Mouse (Mus musculus): ENCODE data around the gene Sowaha. TPM values are rescaled to one million over a fixed set of nuclear protein-coding genes. Genes with fewer than 3 reads are reported as not detected.

Sowaha gene
- polyA plus RNA-seq, 1 experiment from 2014 or later, result 11.0 TPM

DNA sequence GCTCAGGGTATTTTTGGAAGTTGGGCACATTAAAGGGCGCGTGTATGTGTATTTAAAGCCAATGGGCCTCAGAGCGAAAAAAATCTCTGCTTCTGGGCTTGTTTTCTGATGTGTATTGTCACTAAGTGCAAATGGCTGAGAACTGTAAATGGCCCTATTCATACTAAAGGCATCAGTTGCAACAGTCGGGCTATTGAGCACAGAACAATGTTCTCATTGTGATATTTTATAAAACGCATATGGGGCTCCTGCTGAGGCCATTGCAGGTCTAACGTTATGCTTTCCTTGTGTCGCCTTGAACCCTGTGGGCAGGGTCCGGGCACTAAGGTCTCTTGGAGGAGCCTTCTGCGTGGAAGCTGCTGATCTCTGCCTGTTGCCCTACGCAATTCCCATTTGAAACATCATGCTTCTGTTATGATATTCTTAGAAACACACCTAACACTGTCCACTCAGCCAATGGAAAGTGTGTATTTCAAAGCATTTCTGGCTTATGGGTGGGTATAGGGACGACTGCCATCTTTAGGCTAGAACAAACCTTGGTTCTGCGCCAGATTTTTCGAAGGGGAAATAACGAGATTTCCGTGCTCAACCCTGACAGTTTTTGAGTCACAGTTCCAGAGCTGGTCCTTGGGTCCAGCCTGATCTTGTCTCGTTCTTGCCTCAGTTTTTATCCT lies 10.6 kb downstream of the Sowaha start:
- DNase-seq (no peak), ATAC-seq (ENCODE audit: low read depth) (no peak)
- Histone ChIP-seq H3K27me3 (peaks cover 93% of the 10 kb centered on the region), H3K27ac (no peak overlapping the region), H3K9ac (no peak overlapping the region), H3K36me3 (no peaks in the 10 kb centered on the region), H3K4me3 (replicated peaks) (no peak overlapping the region), H3K4me2 (no peak overlapping the region), H3K9me3 (replicated peaks) (no peaks in the 10 kb centered on the region), H3K4me1 (replicated peaks) (peaks cover 21% of the 10 kb centered on the region)
- WGBS (ENCODE audit: insufficient replicate concordance), result 42% methylated on average over 16 of the region's 16 CpGs

DNA sequence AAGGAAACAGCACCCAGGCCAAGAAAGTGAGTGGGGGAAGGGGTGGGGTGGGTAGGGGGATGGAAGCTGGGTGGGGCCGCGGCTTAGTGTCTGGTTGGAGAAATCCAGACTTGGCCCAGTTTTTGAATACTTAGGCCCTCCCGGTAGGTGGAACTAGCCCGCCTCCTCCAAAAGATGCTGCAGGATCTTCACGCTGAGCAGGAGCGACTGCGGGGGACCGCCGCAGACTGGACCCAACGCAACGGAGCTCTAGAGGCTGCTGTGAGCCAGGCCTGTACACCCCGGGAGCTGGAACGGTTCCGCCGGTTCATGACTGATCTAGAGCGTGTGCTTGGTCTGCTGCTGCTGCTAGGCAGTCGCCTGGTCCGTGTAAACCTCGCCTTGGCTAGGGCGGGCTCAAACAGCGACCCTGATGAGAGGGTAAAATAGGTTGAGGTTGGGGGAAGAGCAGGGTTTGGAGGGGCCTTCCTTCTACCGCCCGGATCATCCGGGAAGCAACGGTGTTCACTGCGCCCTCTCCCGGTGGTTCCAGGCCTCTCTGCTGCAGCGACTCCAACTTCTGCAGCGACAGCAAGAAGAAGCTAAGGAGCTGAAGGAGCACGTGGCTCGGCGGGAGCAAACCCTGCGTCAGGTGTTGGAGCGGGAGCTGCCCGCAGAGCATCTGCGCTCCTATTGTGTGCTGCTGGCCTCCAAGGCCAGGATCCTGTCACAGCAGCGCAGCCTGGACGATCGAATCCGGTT lies 13.7 kb downstream of the Sowaha start:
- WGBS (ENCODE audit: insufficient replicate concordance), result 13% methylated on average over 40 of the region's 40 CpGs
- DNase-seq (peak; percentile 55), ATAC-seq (ENCODE audit: low read depth) (no peak; the same call in 1 of the 2 replicates)
- Histone ChIP-seq H3K4me1 (replicated peaks) (peaks cover 47% of the 10 kb centered on the region), H3K27ac (no peak overlapping the region), H3K9ac (peak overlapping the region; percentile 33; the same call in 1 of the 2 replicates), H3K27me3 (peaks cover 95% of the 10 kb centered on the region), H3K4me3 (replicated peaks) (peak overlapping the region; percentile 31), H3K9me3 (replicated peaks) (no peaks in the 10 kb centered on the region), H3K36me3 (no peaks in the 10 kb centered on the region), H3K4me2 (peak overlapping the region; percentile 51)

DNA sequence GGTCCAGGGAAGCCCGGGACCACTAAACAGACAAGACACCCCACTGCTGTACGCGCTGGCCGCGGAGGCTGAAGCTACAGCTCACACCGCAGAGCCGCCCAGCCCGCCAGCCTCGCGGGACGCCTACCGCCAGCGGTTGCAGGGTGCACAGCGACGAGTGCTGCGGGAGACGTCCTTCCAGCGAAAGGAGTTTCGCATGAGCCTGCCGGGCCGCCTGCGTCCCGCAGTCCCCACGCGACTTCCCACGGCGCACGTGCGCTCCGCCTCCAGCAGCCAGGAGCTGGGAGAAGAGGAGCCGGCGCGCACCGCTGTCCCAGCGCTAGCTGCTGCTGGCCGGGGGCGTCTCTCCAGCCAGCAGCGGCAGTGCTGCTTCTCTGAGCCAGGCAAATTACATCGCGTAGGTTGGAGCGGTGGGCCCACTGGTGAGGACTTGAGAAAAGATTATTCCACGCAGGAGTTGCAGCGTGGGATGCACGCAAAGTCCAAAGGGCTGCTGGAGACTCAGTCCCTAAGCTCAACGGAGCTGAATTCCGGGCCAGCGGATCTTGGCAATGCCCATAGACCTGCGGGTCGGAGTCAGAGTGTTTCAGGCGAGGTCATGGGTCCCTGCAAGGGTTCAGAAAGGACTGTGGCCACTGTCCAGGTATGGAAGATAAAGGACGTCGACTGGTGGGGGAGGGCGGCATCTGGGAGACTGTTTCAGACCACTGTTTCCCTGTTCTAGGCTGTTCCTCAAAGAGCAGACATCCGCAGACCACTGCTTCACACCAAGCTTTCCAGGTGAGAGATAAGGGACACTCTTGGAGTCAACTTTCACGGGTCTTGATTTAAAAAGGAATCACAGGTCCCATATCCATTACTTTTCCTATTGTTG lies 16.3 kb downstream of the Sowaha start:
- Histone ChIP-seq H3K9me3 (replicated peaks) (no peaks in the 10 kb centered on the region), H3K27ac (no peak overlapping the region), H3K4me2 (peak overlapping the region; percentile 66), H3K36me3 (no peaks in the 10 kb centered on the region), H3K4me1 (replicated peaks) (peaks cover 44% of the 10 kb centered on the region), H3K4me3 (replicated peaks) (peak overlapping the region; percentile 45), H3K9ac (0 out of 2 replicates have a peak overlapping the region, but pooled peaks have one; percentile 22), H3K27me3 (peaks cover 85% of the 10 kb centered on the region)
- WGBS (ENCODE audit: insufficient replicate concordance), result 6% methylated on average over 55 of the region's 55 CpGs
- ATAC-seq (ENCODE audit: low read depth), result no peak
- DNase-seq, result no peak

DNA sequence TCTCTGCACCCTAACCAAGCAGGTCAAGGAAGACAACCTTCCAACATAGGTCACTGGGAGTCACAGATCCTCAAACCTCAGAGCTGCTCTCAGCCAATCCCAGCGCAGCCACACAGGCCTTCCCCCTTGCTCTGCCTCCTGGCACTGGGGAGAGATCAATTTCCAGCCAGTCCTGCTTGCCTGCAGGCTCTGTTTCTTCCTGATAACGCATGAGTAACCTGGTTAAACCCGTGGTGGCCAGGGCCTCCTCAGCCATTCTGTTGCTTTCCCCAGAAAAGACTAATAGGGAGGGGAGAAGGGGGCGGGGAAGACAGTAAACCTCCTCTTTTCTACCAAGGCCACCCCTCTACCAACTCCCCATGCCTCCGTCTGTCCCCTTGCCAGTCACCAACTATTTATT lies 18.3 kb downstream of the Sowaha start:
- no peaks in the 10 kb centered on the region for H3K36me3 ChIP-seq
- peaks cover 52% of the 10 kb centered on the region for H3K4me1 ChIP-seq (replicated peaks)
- H3K9ac ChIP-seq, result no peak overlapping the region
- DNase-seq (peak; percentile 49), ATAC-seq (ENCODE audit: low read depth) (peak; percentile 52; the same call in 1 of the 2 replicates)
- no peak overlapping the region for H3K4me2 ChIP-seq
- H3K9me3 ChIP-seq (replicated peaks), result no peaks in the 10 kb centered on the region
- WGBS (ENCODE audit: insufficient replicate concordance), result 14% methylated on average over 5 of the region's 5 CpGs
- peaks cover 88% of the 10 kb centered on the region for H3K27me3 ChIP-seq
- no peak overlapping the region for H3K27ac ChIP-seq
- H3K4me3 ChIP-seq (replicated peaks), result no peak overlapping the region

DNA sequence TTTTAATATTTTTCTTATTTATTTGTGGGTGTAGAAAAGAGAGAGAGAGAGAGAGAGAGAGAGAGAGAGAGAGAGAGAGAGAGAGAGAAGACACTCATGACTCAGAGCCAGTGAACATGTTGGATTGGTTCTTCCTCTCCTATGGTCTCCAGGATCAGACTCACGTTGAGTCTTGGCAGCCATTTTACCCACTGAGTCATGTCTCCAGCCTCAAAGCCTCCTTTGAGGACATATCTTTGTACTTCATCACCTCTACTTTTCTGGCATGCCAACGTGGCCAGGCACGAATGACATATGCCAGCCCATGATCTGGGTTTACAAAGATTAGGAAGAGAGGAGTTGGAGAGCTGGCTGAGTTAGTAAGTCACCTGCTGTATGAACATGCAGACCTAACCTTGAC lies 19.9 kb downstream of the Sowaha start:
- no peak overlapping the region for H3K4me3 ChIP-seq (replicated peaks)
- H3K9ac ChIP-seq, result no peak overlapping the region
- 53% methylated on average over 3 of the region's 3 CpGs for WGBS (ENCODE audit: insufficient replicate concordance)
- H3K4me2 ChIP-seq, result no peak overlapping the region
- DNase-seq, result no peak
- H3K4me1 ChIP-seq (replicated peaks), result peaks cover 50% of the 10 kb centered on the region
- no peak for ATAC-seq (ENCODE audit: low read depth)
- H3K9me3 ChIP-seq (replicated peaks), result no peaks in the 10 kb centered on the region
- peaks cover 88% of the 10 kb centered on the region for H3K27me3 ChIP-seq
- H3K36me3 ChIP-seq, result no peaks in the 10 kb centered on the region
- no peak overlapping the region for H3K27ac ChIP-seq

DNA sequence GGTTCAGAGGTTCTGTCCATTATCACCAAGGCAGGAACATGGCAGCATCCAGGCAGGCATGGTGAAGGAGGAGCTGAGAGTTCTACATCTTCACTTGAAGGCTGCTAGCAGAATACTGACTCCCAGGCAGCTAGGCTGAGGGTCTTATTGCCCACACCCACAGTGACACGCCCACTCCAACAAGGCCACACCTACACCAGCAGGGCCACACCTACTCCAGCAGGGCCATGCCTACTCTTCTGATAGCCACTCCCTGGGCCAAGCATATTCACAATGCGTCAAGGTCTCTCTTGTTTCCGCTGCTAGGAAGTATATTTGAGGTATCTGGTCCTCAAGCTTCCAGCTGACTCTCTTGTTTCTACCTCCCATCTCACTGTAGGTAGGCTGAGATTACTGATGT lies 21.1 kb downstream of the Sowaha start:
- Histone ChIP-seq H3K9ac (no peak overlapping the region), H3K4me1 (replicated peaks) (peaks cover 49% of the 10 kb centered on the region), H3K4me3 (replicated peaks) (no peak overlapping the region), H3K4me2 (no peak overlapping the region), H3K27me3 (peaks cover 81% of the 10 kb centered on the region), H3K9me3 (replicated peaks) (no peaks in the 10 kb centered on the region), H3K36me3 (no peaks in the 10 kb centered on the region), H3K27ac (no peak overlapping the region)
- no peak for ATAC-seq (ENCODE audit: low read depth)
- WGBS (ENCODE audit: insufficient replicate concordance), result 52% methylated on average over 3 of the region's 3 CpGs
- no peak for DNase-seq

DNA sequence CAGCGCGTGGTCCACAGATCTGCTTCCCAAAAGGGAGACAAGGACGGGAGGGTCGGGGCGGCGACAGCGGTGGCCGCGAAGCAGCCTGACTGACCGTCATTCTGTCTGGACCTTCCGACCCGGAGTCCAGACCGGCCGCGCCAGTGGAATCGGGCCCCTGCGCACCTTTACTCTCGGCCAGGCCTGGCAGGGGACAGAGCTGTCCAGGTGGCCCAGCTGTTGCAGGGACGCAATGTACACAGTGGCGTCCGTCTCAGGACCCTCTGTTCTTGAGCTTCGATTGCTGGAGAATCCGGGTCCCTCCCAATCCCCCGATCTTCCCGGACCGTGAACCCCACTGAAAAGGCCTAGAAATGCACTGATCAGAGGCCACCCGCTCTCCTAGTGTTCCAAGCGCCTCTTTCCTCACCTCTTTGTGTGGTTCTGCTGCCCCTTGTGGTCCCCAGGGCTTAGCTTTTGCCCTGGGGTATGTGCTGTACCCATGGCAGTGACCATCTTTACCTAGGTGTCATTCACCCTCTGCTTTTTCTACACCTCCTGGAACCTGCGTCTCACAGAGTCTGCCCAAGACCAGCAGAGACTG lies 22.6 kb downstream of the Sowaha start:
- no peak for DNase-seq
- Histone ChIP-seq H3K4me3 (replicated peaks) (peak overlapping the region; percentile 55), H3K27me3 (peaks cover 70% of the 10 kb centered on the region), H3K27ac (peak overlapping the region; percentile 62; the same call in 1 of the 2 replicates), H3K9me3 (replicated peaks) (no peaks in the 10 kb centered on the region), H3K36me3 (no peaks in the 10 kb centered on the region), H3K9ac (peak overlapping the region; percentile 63), H3K4me1 (replicated peaks) (peaks cover 35% of the 10 kb centered on the region), H3K4me2 (peak overlapping the region; percentile 70)
- WGBS (ENCODE audit: insufficient replicate concordance), result 7% methylated on average over 29 of the region's 29 CpGs
- ATAC-seq (ENCODE audit: low read depth), result peak; percentile 45

DNA sequence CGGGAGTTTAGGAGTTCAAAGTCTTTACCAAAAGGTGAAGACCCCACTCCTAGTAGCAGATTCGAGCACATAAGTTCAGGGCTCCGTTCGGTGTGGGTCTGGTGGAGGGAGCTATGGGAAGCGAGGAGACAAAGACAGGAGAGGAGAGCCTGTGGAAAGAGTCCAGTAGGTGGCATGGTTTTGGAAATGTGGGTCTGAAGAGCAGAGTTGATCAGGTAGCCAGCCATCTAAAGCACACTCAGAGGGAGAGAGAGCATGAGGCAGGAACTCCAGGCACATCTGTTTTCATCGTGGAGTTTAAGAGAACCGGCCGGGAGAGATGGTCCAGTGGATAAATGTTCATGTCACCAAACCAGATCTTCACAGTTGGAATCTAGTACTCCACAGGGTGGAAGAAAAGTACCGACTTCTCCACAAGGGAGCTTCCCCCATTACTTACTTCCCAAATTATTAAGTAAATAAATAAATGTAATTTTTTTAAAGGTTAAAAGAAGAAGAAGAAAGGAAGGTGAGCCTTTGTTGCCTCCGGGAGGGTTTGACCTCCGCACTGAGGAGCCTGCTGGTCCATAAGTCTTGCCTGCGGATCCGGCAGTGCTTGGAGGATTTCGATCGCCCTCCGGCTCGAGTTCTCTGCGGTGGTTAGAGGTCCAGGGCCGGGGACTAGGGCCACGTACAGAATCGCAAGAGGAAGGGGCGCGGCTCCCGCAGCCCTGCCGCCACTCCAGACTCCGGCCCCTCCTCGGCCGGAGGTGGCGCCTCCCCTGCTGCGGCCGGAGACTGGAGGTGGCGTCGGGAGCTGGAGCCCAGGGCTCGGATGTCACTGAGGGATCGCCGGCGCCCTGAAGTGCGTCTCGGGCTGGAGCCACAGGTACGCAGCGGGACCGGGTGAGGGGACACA lies 23.4 kb downstream of the Sowaha start, which contains the start of the genes Gm10447 and Shroom1:
Gene Gm10447, minus strand, starts transcription at position 637 of the 898 bp plus-strand sequence.
Gene Shroom1, plus strand, starts transcription at position 732 of the 898 bp plus-strand sequence.
- Histone ChIP-seq H3K9ac (peak within 1 kb of the TSS; percentile 63), H3K4me3 (replicated peaks) (peak within 1 kb of the TSS; percentile 55), H3K9me3 (replicated peaks) (no peaks in the 10 kb centered on the region), H3K4me1 (replicated peaks) (peaks cover 28% of the 10 kb centered on the region), H3K4me2 (peak within 1 kb of the TSS; percentile 70), H3K27ac (peak within 1 kb of the TSS; percentile 62; the same call in 1 of the 2 replicates), H3K27me3 (peaks cover 65% of the 10 kb centered on the region), H3K36me3 (no peaks in the 10 kb centered on the region)
- DNase-seq (no peak), ATAC-seq (ENCODE audit: low read depth) (peak; percentile 72)
- 4% methylated on average over 42 of the region's 42 CpGs for WGBS (ENCODE audit: insufficient replicate concordance)

DNA sequence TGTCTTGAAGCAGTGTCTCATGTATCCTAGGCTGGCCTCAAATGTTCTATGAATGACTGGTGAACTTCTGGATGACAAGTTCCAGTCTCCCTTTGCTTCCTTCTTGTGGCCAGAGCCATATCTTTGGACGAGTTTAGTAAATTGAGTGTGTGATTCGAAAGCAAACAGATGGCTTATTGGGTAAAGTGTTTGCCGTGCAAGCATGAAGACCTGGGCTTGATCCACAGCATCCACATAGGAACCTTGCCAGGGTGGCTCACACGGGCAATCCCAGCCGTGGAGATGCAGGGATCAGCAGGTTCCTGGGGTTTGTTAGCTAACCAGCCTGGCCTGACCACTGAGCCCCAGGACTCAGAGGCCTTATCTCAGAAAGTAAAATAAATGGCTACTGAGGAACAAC lies 27.0 kb downstream of the Sowaha start:
- H3K9me3 ChIP-seq (replicated peaks), result no peaks in the 10 kb centered on the region
- H3K4me3 ChIP-seq (replicated peaks), result no peak overlapping the region
- WGBS (ENCODE audit: insufficient replicate concordance), result 67% methylated on average over 5 of the region's 5 CpGs
- H3K36me3 ChIP-seq, result no peaks in the 10 kb centered on the region
- no peak overlapping the region for H3K4me2 ChIP-seq
- peaks cover 60% of the 10 kb centered on the region for H3K27me3 ChIP-seq
- no peak overlapping the region for H3K27ac ChIP-seq
- ATAC-seq (ENCODE audit: low read depth), result no peak
- H3K9ac ChIP-seq, result no peak overlapping the region
- DNase-seq, result no peak
- H3K4me1 ChIP-seq (replicated peaks), result peaks cover 25% of the 10 kb centered on the region

DNA sequence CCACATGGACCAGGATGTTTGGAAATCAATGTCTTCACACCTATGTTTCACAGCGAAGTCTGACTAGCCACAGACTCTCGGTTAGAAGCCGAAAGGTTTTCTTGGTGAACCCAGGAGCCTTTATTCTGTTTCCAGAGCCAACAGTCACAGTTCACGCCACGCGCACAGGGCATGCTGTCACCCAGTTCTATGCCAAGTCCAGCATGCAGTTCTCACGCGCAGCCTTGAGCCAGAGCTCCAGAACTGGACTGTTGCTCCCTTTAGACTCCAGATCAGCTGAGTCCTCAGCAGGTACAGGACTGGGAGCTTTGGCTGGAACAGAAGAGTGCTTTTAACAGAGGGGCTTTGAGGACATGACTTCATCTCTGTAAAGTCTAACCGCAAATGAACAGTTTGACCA lies 27.7 kb downstream of the Sowaha start:
- no peak overlapping the region for H3K9ac ChIP-seq
- H3K4me3 ChIP-seq (replicated peaks), result no peak overlapping the region
- no peak overlapping the region for H3K4me2 ChIP-seq
- no peak overlapping the region for H3K27ac ChIP-seq
- H3K27me3 ChIP-seq, result peaks cover 54% of the 10 kb centered on the region
- no peaks in the 10 kb centered on the region for H3K36me3 ChIP-seq
- no peak for DNase-seq
- no peak for ATAC-seq (ENCODE audit: low read depth)
- no peaks in the 10 kb centered on the region for H3K9me3 ChIP-seq (replicated peaks)
- WGBS (ENCODE audit: insufficient replicate concordance), result 84% methylated on average over 9 of the region's 9 CpGs
- peaks cover 20% of the 10 kb centered on the region for H3K4me1 ChIP-seq (replicated peaks)
